Mouse (Mus musculus) lung, adult 2 months (tissue): ENCODE measurements at regions not wholly inside any gene's neighbourhood (a gene's known extent, or its start where the extent isn't known, plus 50 kb on each side); places are given as distances from the start of the nearest gene placed in this dataset.

ENCODE experiments used
- DNase-seq: peaks from one replicate; pipeline ENCODE4 v3.0.0; 2022
- H3K4me1 ChIP-seq: fragments of 200-500 bp; 2 replicates; pipeline ENCODE4 v1.6.1; 2011; ENCODE audit warnings: low read length; ENCODE audit not compliant: control insufficient read depth, insufficient read depth
- H3K4me3 ChIP-seq: fragments of 200-500 bp; replicated peaks from 2 replicates; pipeline ENCODE3; 2011; ENCODE audit warnings: low read depth, mild to moderate bottlenecking, control low read depth, low read length; ENCODE audit errors: extremely low read depth
- CTCF ChIP-seq: fragments of 200-500 bp; IDR thresholded peaks from 2 replicates; pipeline ENCODE4 v1.5.1; 2011; ENCODE audit warnings: mild to moderate bottlenecking, low read length, control low read depth; ENCODE audit not compliant: insufficient read depth
- POLR2A ChIP-seq: fragments of 200-500 bp; IDR thresholded peaks from 2 replicates; pipeline ENCODE4 v1.6.1; 2011; ENCODE audit warnings: low read depth, mild to moderate bottlenecking, control low read depth, low read length, borderline replicate concordance; ENCODE audit errors: extremely low read depth
- WGBS: fragments of 180-500 bp; shearing (Covaris S2); methylation state at CpG from one replicate; pipeline ENCODE4 v1.1.7; 2018; 5-methylcytosine and 5-hydroxymethylcytosine counted together

GRCm38 (mm10) chr4:127416906-127417305 lies 58.9 kb upstream of the Gjb5 start:
- Histone ChIP-seq H3K4me1 (no peaks in the 10 kb centered on the region), H3K4me3 (no peak overlapping the region)
- DNase-seq: no peak
- 30% methylated on average over 7 of the region's 7 CpGs for WGBS
- TF ChIP-seq CTCF (no peak), POLR2A (no peak)

- 36% methylated on average over 14 of the region's 14 CpGs for WGBS
- no peaks in the 10 kb centered on the region for H3K4me1 ChIP-seq
- H3K4me3 ChIP-seq: no peak overlapping the region
- no peak for DNase-seq
- TF ChIP-seq POLR2A: no peak
- TF ChIP-seq CTCF: no peak
Measured at GRCm38 (mm10) chr4:127413997-127414964, 56.3 kb upstream of the Gjb5 start.
